ENCODE assay signal across 8 mouse cellular contexts in genomic region chr1:54832765-54833164, GRCm38 (mm10).
A peak's percentile ranks its signal among the peaks of the same experiment; 100 is the strongest.
DNase-seq lines count a peak whose midpoint lies in the region; ATAC-seq and TF ChIP-seq lines count a peak whose summit lies in the region.

No protein-coding gene starts in this region.

- no peaks in the 10 kb centered on the region; the same call in 1 of the 2 replicates for H3K36me3 ChIP-seq in embryonic facial prominence, embryonic 11.5 days (replicated peaks; ENCODE audit: control insufficient read depth, insufficient read depth, low read depth, low read length)
- no peaks in the 10 kb centered on the region for H3K36me3 ChIP-seq in embryonic facial prominence, embryonic 10.5 days (replicated peaks)
- H3K36me3 ChIP-seq in intestine, embryonic 16.5 days (ENCODE audit: control insufficient read depth, insufficient read depth, low read length): no peaks in the 10 kb centered on the region

- H3K27me3 ChIP-seq in embryonic facial prominence, embryonic 11.5 days (ENCODE audit: control insufficient read depth, insufficient read depth, low read length): no peaks in the 10 kb centered on the region
- no peaks in the 10 kb centered on the region for H3K27me3 ChIP-seq in embryonic facial prominence, embryonic 10.5 days (replicated peaks; ENCODE audit: low read depth, poor library complexity, severe bottlenecking)
- no peaks in the 10 kb centered on the region for H3K27me3 ChIP-seq in intestine, embryonic 16.5 days (replicated peaks; ENCODE audit: control insufficient read depth, insufficient read depth, low read length)

- H3K27ac ChIP-seq in embryonic facial prominence, embryonic 11.5 days (replicated peaks; ENCODE audit: low read depth, low read length): no peak overlapping the region
- no peak overlapping the region for H3K27ac ChIP-seq in embryonic facial prominence, embryonic 10.5 days (replicated peaks)
- no peak overlapping the region for H3K27ac ChIP-seq in intestine, embryonic 16.5 days (ENCODE audit: low read length)

- no peaks in the 10 kb centered on the region; the same call in 1 of the 2 replicates for H3K4me1 ChIP-seq in embryonic facial prominence, embryonic 11.5 days (ENCODE audit: control insufficient read depth, insufficient read depth, low read length)
- H3K4me1 ChIP-seq in embryonic facial prominence, embryonic 10.5 days: peaks cover 6% of the 10 kb centered on the region
- peaks cover 21% of the 10 kb centered on the region for H3K4me1 ChIP-seq in lung, adult 2 months (ENCODE audit: control insufficient read depth, insufficient read depth, low read length)
- no peaks in the 10 kb centered on the region for H3K4me1 ChIP-seq in intestine, embryonic 16.5 days (ENCODE audit: control insufficient read depth, insufficient read depth, low read length)

- no peaks in the 10 kb centered on the region for H3K9me3 ChIP-seq in embryonic facial prominence, embryonic 11.5 days (replicated peaks; ENCODE audit: control insufficient read depth, low read length)
- no peaks in the 10 kb centered on the region for H3K9me3 ChIP-seq in embryonic facial prominence, embryonic 10.5 days
- no peaks in the 10 kb centered on the region for H3K9me3 ChIP-seq in intestine, embryonic 16.5 days (ENCODE audit: control insufficient read depth, low read length)

- no peak overlapping the region for H3K4me3 ChIP-seq in embryonic facial prominence, embryonic 11.5 days (ENCODE audit: low read depth, low read length)
- no peak overlapping the region for H3K4me3 ChIP-seq in embryonic facial prominence, embryonic 10.5 days
- H3K4me3 ChIP-seq in lung, adult 2 months (replicated peaks; ENCODE audit: extremely low read depth, low read depth, low read length): no peak overlapping the region
- no peak overlapping the region for H3K4me3 ChIP-seq in intestine, embryonic 16.5 days (ENCODE audit: low read length)

- ATAC-seq in embryonic facial prominence, embryonic 11.5 days (replicated peaks; ENCODE audit: insufficient number of reproducible peaks, low FRiP score, low TSS enrichment, low read depth): no peak; the same call in 1 of the 2 replicates
- ATAC-seq in intestine, embryonic 16.5 days: peak; percentile 40; the same call in 1 of the 2 replicates

- no peak overlapping the region for H3K9ac ChIP-seq in embryonic facial prominence, embryonic 11.5 days (replicated peaks; ENCODE audit: low read length)
- no peak overlapping the region for H3K9ac ChIP-seq in intestine, embryonic 16.5 days (ENCODE audit: low read depth, low read length)

- TF ChIP-seq CTCF in lung, adult 2 months (IDR thresholded peaks at IDR 0.05; ENCODE audit: insufficient read depth, low read length): peak; percentile 17; the same call in 1 of the 2 replicates

- no peak for TF ChIP-seq POLR2A in lung, adult 2 months (IDR thresholded peaks at IDR 0.05; ENCODE audit: borderline replicate concordance, extremely low read depth, low read depth, low read length)

- 0% methylated on average over 1 of the region's 1 CpGs for WGBS in embryonic facial prominence, embryonic 11.5 days
- 0% methylated on average over 1 of the region's 1 CpGs for WGBS in embryonic facial prominence, embryonic 10.5 days
- WGBS in lung, adult 2 months: 0% methylated on average over 1 of the region's 1 CpGs
- 0% methylated on average over 1 of the region's 1 CpGs for WGBS in intestine, embryonic 16.5 days

- no peak overlapping the region for H3K4me2 ChIP-seq in embryonic facial prominence, embryonic 11.5 days (ENCODE audit: low read depth, low read length)
- H3K4me2 ChIP-seq in intestine, embryonic 16.5 days (ENCODE audit: low read depth, low read length): no peak overlapping the region

- peak; percentile 92 for DNase-seq in embryonic facial prominence, embryonic 11.5 days (ENCODE audit: low spot score)
- DNase-seq in embryonic facial prominence, embryonic 10.5 days (ENCODE audit: low spot score): no peak
- DNase-seq in lung, adult 2 months: no peak
- no peak for DNase-seq in lung, postnatal 4 days
- DNase-seq in c-Kit-positive CD71-positive TER-119-positive erythroid progenitor cells, embryonic 14.5 days (ENCODE audit: low spot score): peak; percentile 49
- DNase-seq in retina, embryonic 14.5 days (ENCODE audit: low spot score): peak; percentile 88
- no peak for DNase-seq in gastrocnemius, postnatal 4 days (ENCODE audit: low spot score in 2 of 2)

Comparison
In these comparisons a context has a peak if more than half of its experiments do, and no peak if none do; other contexts are left out.
1. DNase-seq: peak in embryonic facial prominence, embryonic 11.5 days (single experiment), c-Kit-positive CD71-positive TER-119-positive erythroid progenitor cells, embryonic 14.5 days (single experiment) and retina, embryonic 14.5 days (single experiment); none in embryonic facial prominence, embryonic 10.5 days (single experiment), lung, adult 2 months (single experiment), lung, postnatal 4 days (0 of 2) and gastrocnemius, postnatal 4 days (0 of 2).